8 mouse cellular contexts compared by ENCODE assay signal in the genomic region with DNA sequence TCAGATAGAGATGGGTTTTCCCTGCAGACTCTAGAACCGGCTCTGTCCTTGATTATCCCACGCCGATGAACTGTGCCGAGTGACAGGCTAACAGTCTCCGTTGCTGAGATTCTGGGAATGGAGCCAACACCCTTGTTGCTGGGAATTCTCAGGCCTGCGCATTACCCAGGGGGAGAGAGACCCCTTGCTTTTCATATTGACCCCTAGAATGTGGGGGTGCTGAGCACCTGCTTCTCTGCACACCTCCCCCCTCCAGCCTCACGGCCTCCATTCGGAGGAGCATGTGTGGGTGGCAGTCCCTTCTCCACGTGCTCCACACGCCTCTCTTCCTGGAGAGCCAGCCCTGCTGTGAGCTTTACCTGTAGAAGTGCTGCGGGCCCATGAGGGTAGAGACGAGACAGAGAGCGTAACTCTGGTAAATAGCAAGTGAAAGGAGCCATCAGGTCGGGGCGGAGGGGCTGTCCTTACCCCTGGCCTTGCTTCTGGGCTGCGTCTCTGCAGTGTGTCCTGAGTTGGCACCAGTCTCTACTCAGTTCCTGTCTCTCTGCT. TPM values are rescaled to one million over a fixed set of nuclear protein-coding genes. Genes with fewer than 3 reads are reported as not detected.
A peak's percentile ranks its signal among the peaks of the same experiment; 100 is the strongest.
DNase-seq lines count a peak whose midpoint lies in the region; ATAC-seq lines count a peak whose summit lies in the region.

No protein-coding gene starts in this region.

- peaks cover 10 to 16% of the 10 kb centered on the region in 2 experiments for H3K4me1 ChIP-seq in heart, embryonic 14.5 days (ENCODE audit: control insufficient read depth in 2 of 2, insufficient read depth in 2 of 2, low read length in 2 of 2)
- no peaks in the 10 kb centered on the region for H3K4me1 ChIP-seq in liver, embryonic 12.5 days

- H3K27me3 ChIP-seq in heart, embryonic 14.5 days (ENCODE audit: control insufficient read depth, insufficient read depth, low read length): no peaks in the 10 kb centered on the region
- no peaks in the 10 kb centered on the region for H3K27me3 ChIP-seq in liver, embryonic 12.5 days (replicated peaks)

- DNase-seq in kidney, postnatal 10 days: peak; percentile 52
- no peak for DNase-seq in kidney, adult 8-10 months
- DNase-seq in adrenal gland, postnatal 36 days: peak; percentile 42 to 56
- DNase-seq in left cerebral cortex, postnatal 4 days: peak; percentile 70
- no peak for DNase-seq in urinary bladder, postnatal 36 days (ENCODE audit: low spot score in 2 of 2)
- DNase-seq in thymus, postnatal 14 days: no peak

- peaks cover 30% of the 10 kb centered on the region for H3K36me3 ChIP-seq in heart, embryonic 14.5 days (ENCODE audit: control insufficient read depth, insufficient read depth, low read length)
- peaks cover 19% of the 10 kb centered on the region for H3K36me3 ChIP-seq in liver, embryonic 12.5 days

- ATAC-seq in heart, embryonic 14.5 days (ENCODE audit: insufficient number of reproducible peaks, insufficient read depth, low FRiP score, low read depth): peak; percentile 63; the same call in 1 of the 2 replicates
- ATAC-seq in liver, embryonic 12.5 days: no peak

- WGBS in heart, embryonic 14.5 days: 27% methylated on average over 16 of the region's 16 CpGs
- WGBS in liver, embryonic 12.5 days (ENCODE audit: insufficient replicate concordance): 75% methylated on average over 16 of the region's 16 CpGs

- no peaks in the 10 kb centered on the region for H3K9me3 ChIP-seq in heart, embryonic 14.5 days (ENCODE audit: control insufficient read depth, low read length)
- H3K9me3 ChIP-seq in liver, embryonic 12.5 days (replicated peaks): no peaks in the 10 kb centered on the region

- H3K4me2 ChIP-seq in heart, embryonic 14.5 days (ENCODE audit: low read length): peak overlapping the region; percentile 44
- no peak overlapping the region for H3K4me2 ChIP-seq in liver, embryonic 12.5 days

- H3K9ac ChIP-seq in heart, embryonic 14.5 days (ENCODE audit: low read length): peak overlapping the region; percentile 16; the same call in 1 of the 2 replicates
- no peak overlapping the region for H3K9ac ChIP-seq in liver, embryonic 12.5 days

- no peak overlapping the region for H3K4me3 ChIP-seq in heart, embryonic 14.5 days (ENCODE audit: control insufficient read depth in 1 of 2, insufficient read depth in 1 of 2, low read depth in 1 of 2, low read length in 2 of 2)
- no peak overlapping the region for H3K4me3 ChIP-seq in liver, embryonic 12.5 days

- H3K27ac ChIP-seq in heart, embryonic 14.5 days (replicated peaks in 1 of 2; ENCODE audit: control insufficient read depth in 1 of 2, insufficient read depth in 1 of 2, low read depth in 2 of 2, low read length in 2 of 2): peak overlapping the region in 1 of 2 experiments; percentile 67; a peak in 2 of 4 replicates
- no peak overlapping the region for H3K27ac ChIP-seq in liver, embryonic 12.5 days

- intact Hi-C loops in left cerebral cortex, postnatal 4 days (cut with DNase I): no loop called here

RNA-seq across cellular contexts. Expression of gene Lmf1, which starts 39.7 kb away (rescaled TPM):
- 10 to 100 TPM; 29.6 to 37.9 TPM for total RNA-seq in adrenal gland, postnatal 36 days (2021)
- polyA plus RNA-seq in heart, embryonic 14.5 days (2014; fragmentation: Nextera tagmentation; extraction: Ambion mirVana): 36.3 and 37.8 TPM in 2 replicates
- 10 to 100 TPM; 19.4 to 21.5 TPM for total RNA-seq in left cerebral cortex, postnatal 4 days (2021)
- 14.4 and 15.0 TPM in 2 replicates for polyA plus RNA-seq in liver, embryonic 12.5 days (2016; fragmentation: Nextera tagmentation; extraction: Ambion mirVana)

RNA-seq across cellular contexts. Expression of gene Sox8, which starts 48.1 kb away (rescaled TPM):
- total RNA-seq in adrenal gland, postnatal 36 days (2021): 1 to 10 TPM; 1.3 to 2.5 TPM
- 0.44 and 0.70 TPM in 2 replicates for polyA plus RNA-seq in heart, embryonic 14.5 days (2014; fragmentation: Nextera tagmentation; extraction: Ambion mirVana)
- total RNA-seq in left cerebral cortex, postnatal 4 days (2021): 10 to 100 TPM; 29.9 to 38.1 TPM
- 0.52 and 0.65 TPM in 2 replicates for polyA plus RNA-seq in liver, embryonic 12.5 days (2016; fragmentation: Nextera tagmentation; extraction: Ambion mirVana)

Comparison
In these comparisons a context has a peak if more than half of its experiments do, and no peak if none do; other contexts are left out.
1. DNase-seq: peak in kidney, postnatal 10 days (single experiment), adrenal gland, postnatal 36 days (2 of 2) and left cerebral cortex, postnatal 4 days (single experiment); none in kidney, adult 8-10 months (0 of 2), urinary bladder, postnatal 36 days (0 of 2) and thymus, postnatal 14 days (single experiment).
2. RNA of gene Sox8, which starts 48.1 kb away (total RNA-seq): 29.9 to 38.1 TPM in left cerebral cortex, postnatal 4 days; 1.3 to 2.5 TPM in adrenal gland, postnatal 36 days; every median in the first group is over 4 times any median in the second.